Mouse (Mus musculus): ENCODE measurements around the gene Gm20441. TPM values are rescaled to one million over a fixed set of nuclear protein-coding genes. Genes with fewer than 3 reads are reported as not detected.

The Gm20441 gene
- polyA plus RNA-seq, 1 experiment from 2014 or later, result 0.41 TPM

- H3K27me3 ChIP-seq (ENCODE audit: control insufficient read depth, insufficient read depth, low read length), result no peaks in the 10 kb centered on the region
- peaks cover 3% of the 10 kb centered on the region; the same call in 1 of the 2 replicates for H3K4me1 ChIP-seq (ENCODE audit: control insufficient read depth, insufficient read depth, low read length)
- H3K9me3 ChIP-seq (ENCODE audit: control insufficient read depth, low read length), result no peaks in the 10 kb centered on the region
- no peak overlapping the region for H3K9ac ChIP-seq (ENCODE audit: low read length)
- H3K4me3 ChIP-seq (ENCODE audit: low read depth, low read length), result no peak overlapping the region
- DNase-seq (ENCODE audit: low spot score) (no peak), ATAC-seq (ENCODE audit: insufficient number of reproducible peaks, low FRiP score, low TSS enrichment, low read depth) (no peak)
- H3K4me2 ChIP-seq (ENCODE audit: low read depth, severe bottlenecking), result no peak overlapping the region
- 88% methylated on average over 3 of the region's 3 CpGs for WGBS
- H3K36me3 ChIP-seq (ENCODE audit: control insufficient read depth, insufficient read depth, low read length), result 0 out of 2 replicates have a peak, but pooled peaks cover 4% of the 10 kb centered on the region
- no peak overlapping the region for H3K27ac ChIP-seq (replicated peaks; ENCODE audit: low read depth, low read length)
These were observed 20.4 kb downstream of the Gm20441 start for GRCm38 (mm10) chr10:75760311-75760710.

GRCm38 (mm10) chr10:75756719-75757118 is 24.0 kb downstream of the Gm20441 start:
- 93% methylated on average over 11 of the region's 11 CpGs for WGBS
- ATAC-seq (ENCODE audit: insufficient number of reproducible peaks, low FRiP score, low TSS enrichment, low read depth), result no peak
- Histone ChIP-seq H3K4me3 (ENCODE audit: low read depth, low read length) (no peak overlapping the region), H3K4me1 (ENCODE audit: control insufficient read depth, insufficient read depth, low read length) (no peaks in the 10 kb centered on the region), H3K27me3 (ENCODE audit: control insufficient read depth, insufficient read depth, low read length) (no peaks in the 10 kb centered on the region), H3K4me2 (ENCODE audit: low read depth, severe bottlenecking) (no peak overlapping the region), H3K36me3 (ENCODE audit: control insufficient read depth, insufficient read depth, low read length) (peaks cover 11% of the 10 kb centered on the region), H3K9ac (ENCODE audit: low read length) (no peak overlapping the region), H3K9me3 (ENCODE audit: control insufficient read depth, low read length) (no peaks in the 10 kb centered on the region), H3K27ac (replicated peaks; ENCODE audit: low read depth, low read length) (no peak overlapping the region)
- DNase-seq (ENCODE audit: low spot score), result no peak

GRCm38 (mm10) chr10:75744017-75744416 is 36.7 kb downstream of the Gm20441 start:
- ATAC-seq (ENCODE audit: insufficient number of reproducible peaks, low FRiP score, low TSS enrichment, low read depth) (no peak), DNase-seq (ENCODE audit: low spot score) (peak; percentile 87)
- Histone ChIP-seq H3K36me3 (ENCODE audit: control insufficient read depth, insufficient read depth, low read length) (peaks cover 24% of the 10 kb centered on the region), H3K9ac (ENCODE audit: low read length) (no peak overlapping the region), H3K4me2 (ENCODE audit: low read depth, severe bottlenecking) (no peak overlapping the region), H3K27me3 (ENCODE audit: control insufficient read depth, insufficient read depth, low read length) (no peaks in the 10 kb centered on the region), H3K9me3 (ENCODE audit: control insufficient read depth, low read length) (no peaks in the 10 kb centered on the region), H3K4me3 (ENCODE audit: low read depth, low read length) (no peak overlapping the region), H3K4me1 (ENCODE audit: control insufficient read depth, insufficient read depth, low read length) (no peaks in the 10 kb centered on the region), H3K27ac (replicated peaks; ENCODE audit: low read depth, low read length) (no peak overlapping the region)
- WGBS, result 45% methylated on average over 3 of the region's 3 CpGs

- Histone ChIP-seq H3K4me3 (ENCODE audit: low read depth, low read length) (no peak overlapping the region), H3K4me1 (ENCODE audit: control insufficient read depth, insufficient read depth, low read length) (no peaks in the 10 kb centered on the region), H3K36me3 (ENCODE audit: control insufficient read depth, insufficient read depth, low read length) (peaks cover 24% of the 10 kb centered on the region), H3K9ac (ENCODE audit: low read length) (no peak overlapping the region), H3K4me2 (ENCODE audit: low read depth, severe bottlenecking) (no peak overlapping the region), H3K27ac (replicated peaks; ENCODE audit: low read depth, low read length) (no peak overlapping the region), H3K9me3 (ENCODE audit: control insufficient read depth, low read length) (no peaks in the 10 kb centered on the region), H3K27me3 (ENCODE audit: control insufficient read depth, insufficient read depth, low read length) (no peaks in the 10 kb centered on the region)
- ATAC-seq (ENCODE audit: insufficient number of reproducible peaks, low FRiP score, low TSS enrichment, low read depth) (no peak), DNase-seq (ENCODE audit: low spot score) (no peak)
- WGBS, result 93% methylated on average over 12 of the region's 12 CpGs
These were observed 37.4 kb downstream of the Gm20441 start for GRCm38 (mm10) chr10:75743369-75743768.

GRCm38 (mm10) chr10:75740866-75741265 is 39.9 kb downstream of the Gm20441 start:
- peaks cover 18% of the 10 kb centered on the region for H3K36me3 ChIP-seq (ENCODE audit: control insufficient read depth, insufficient read depth, low read length)
- H3K4me2 ChIP-seq (ENCODE audit: low read depth, severe bottlenecking), result no peak overlapping the region
- no peak overlapping the region for H3K9ac ChIP-seq (ENCODE audit: low read length)
- DNase-seq (ENCODE audit: low spot score) (no peak), ATAC-seq (ENCODE audit: insufficient number of reproducible peaks, low FRiP score, low TSS enrichment, low read depth) (no peak)
- 95% methylated on average over 3 of the region's 3 CpGs for WGBS
- no peak overlapping the region for H3K27ac ChIP-seq (replicated peaks; ENCODE audit: low read depth, low read length)
- no peaks in the 10 kb centered on the region for H3K27me3 ChIP-seq (ENCODE audit: control insufficient read depth, insufficient read depth, low read length)
- H3K4me1 ChIP-seq (ENCODE audit: control insufficient read depth, insufficient read depth, low read length), result no peaks in the 10 kb centered on the region
- no peaks in the 10 kb centered on the region for H3K9me3 ChIP-seq (ENCODE audit: control insufficient read depth, low read length)
- no peak overlapping the region for H3K4me3 ChIP-seq (ENCODE audit: low read depth, low read length)

GRCm38 (mm10) chr10:75725449-75725848 is 55.3 kb downstream of the Gm20441 start:
- H3K4me3 ChIP-seq (ENCODE audit: low read depth, low read length), result no peak overlapping the region
- H3K4me2 ChIP-seq (ENCODE audit: low read depth, severe bottlenecking), result no peak overlapping the region
- no peak for DNase-seq (ENCODE audit: low spot score)
- no peak overlapping the region for H3K27ac ChIP-seq (replicated peaks; ENCODE audit: low read depth, low read length)
- ATAC-seq (ENCODE audit: insufficient number of reproducible peaks, low FRiP score, low TSS enrichment, low read depth), result no peak
- H3K36me3 ChIP-seq (ENCODE audit: control insufficient read depth, insufficient read depth, low read length), result peaks cover 21% of the 10 kb centered on the region; the same call in 1 of the 2 replicates
- H3K4me1 ChIP-seq (ENCODE audit: control insufficient read depth, insufficient read depth, low read length), result no peaks in the 10 kb centered on the region
- H3K27me3 ChIP-seq (ENCODE audit: control insufficient read depth, insufficient read depth, low read length), result no peaks in the 10 kb centered on the region
- H3K9ac ChIP-seq (ENCODE audit: low read length), result no peak overlapping the region
- no peaks in the 10 kb centered on the region for H3K9me3 ChIP-seq (ENCODE audit: control insufficient read depth, low read length)
- WGBS, result 92% methylated on average over 7 of the region's 7 CpGs

Other genes starting within 250 kb of the Gm20441 start
- gene Lrrc75b, start 220.6 kb downstream of the Gm20441 start, polyA plus RNA-seq (2014; fragmentation: Nextera tagmentation; extraction: Ambion mirVana), result 0.77 and 0.91 TPM in 2 replicates
- gene Ggt1, start 219.3 kb downstream of the Gm20441 start, polyA plus RNA-seq (2014; fragmentation: Nextera tagmentation; extraction: Ambion mirVana), result 0.75 and 0.94 TPM in 2 replicates
- gene Ggt5, start 191.6 kb downstream of the Gm20441 start, polyA plus RNA-seq (2014; fragmentation: Nextera tagmentation; extraction: Ambion mirVana), result 0.41 and 0.75 TPM in 2 replicates
- 0.98 and 1.4 TPM in 2 replicates for gene Susd2, start 136.9 kb downstream of the Gm20441 start, polyA plus RNA-seq (2014; fragmentation: Nextera tagmentation; extraction: Ambion mirVana)
- gene Cabin1, start 16.6 kb downstream of the Gm20441 start, polyA plus RNA-seq (2014; fragmentation: Nextera tagmentation; extraction: Ambion mirVana), result 28.5 and 30.7 TPM in 2 replicates
- gene Ddt, start 7.5 kb downstream of the Gm20441 start, polyA plus RNA-seq (2014; fragmentation: Nextera tagmentation; extraction: Ambion mirVana), result 100.0 and 107 TPM in 2 replicates
- 6.4 and 7.9 TPM in 2 replicates for gene Gstt3, start 460 bp upstream of the Gm20441 start, polyA plus RNA-seq (2014; fragmentation: Nextera tagmentation; extraction: Ambion mirVana)
- gene Gstt1, start 17.6 kb upstream of the Gm20441 start, polyA plus RNA-seq (2014; fragmentation: Nextera tagmentation; extraction: Ambion mirVana), result 4.4 and 5.5 TPM in 2 replicates
- gene Gstt4, start 41.6 kb upstream of the Gm20441 start, polyA plus RNA-seq (2014; fragmentation: Nextera tagmentation; extraction: Ambion mirVana), result not detected in 2 replicates
- 7.8 and 9.5 TPM in 2 replicates for gene Gstt2, start 56.5 kb upstream of the Gm20441 start, polyA plus RNA-seq (2014; fragmentation: Nextera tagmentation; extraction: Ambion mirVana)
- gene Mif, start 79.3 kb upstream of the Gm20441 start, polyA plus RNA-seq (2014; fragmentation: Nextera tagmentation; extraction: Ambion mirVana), result 2,626 and 2,699 TPM in 2 replicates
- 3.8 and 3.9 TPM in 2 replicates for gene Derl3, start 112.5 kb upstream of the Gm20441 start, polyA plus RNA-seq (2014; fragmentation: Nextera tagmentation; extraction: Ambion mirVana)
- gene Smarcb1, start 140.7 kb upstream of the Gm20441 start, polyA plus RNA-seq (2014; fragmentation: Nextera tagmentation; extraction: Ambion mirVana), result 260 and 263 TPM in 2 replicates
- gene Chchd10, start 152.2 kb upstream of the Gm20441 start, polyA plus RNA-seq (2014; fragmentation: Nextera tagmentation; extraction: Ambion mirVana), result 4.5 and 6.2 TPM in 2 replicates
- 66.1 and 75.2 TPM in 2 replicates for gene Mmp11, start 155.5 kb upstream of the Gm20441 start, polyA plus RNA-seq (2014; fragmentation: Nextera tagmentation; extraction: Ambion mirVana)
- gene Gm867, start 159.7 kb upstream of the Gm20441 start, polyA plus RNA-seq (2014; fragmentation: Nextera tagmentation; extraction: Ambion mirVana), result 0.31 and 0.35 TPM in 2 replicates
- gene Vpreb3, start 162.1 kb upstream of the Gm20441 start, polyA plus RNA-seq (2014; fragmentation: Nextera tagmentation; extraction: Ambion mirVana), result 0.33 and 0.60 TPM in 2 replicates
- 0.10 TPM in 1 of 2 replicates, not detected in the other for gene Gm5134, start 173.6 kb upstream of the Gm20441 start, polyA plus RNA-seq (2014; fragmentation: Nextera tagmentation; extraction: Ambion mirVana)